Mouse (Mus musculus): ENCODE measurements around the gene C2cd4d. TPM values are rescaled to one million over a fixed set of nuclear protein-coding genes. Genes with fewer than 3 reads are reported as not detected.
A peak's percentile ranks its signal among the peaks of the same experiment; 100 is the strongest.

Gene C2cd4d
- polyA plus RNA-seq, 2 experiments = 1.3 to 5.0 TPM

GRCm38 (mm10) chr3:94379831-94380510, 17.7 kb downstream of the C2cd4d start:
- Histone ChIP-seq H3K9ac (ENCODE audit: low read depth, low read length, severe bottlenecking) (no peak overlapping the region), H3K9me3 (ENCODE audit: control insufficient read depth, low read length) (no peaks in the 10 kb centered on the region), H3K4me3 (replicated peaks; ENCODE audit: low read length) (no peak overlapping the region), H3K27ac (replicated peaks; ENCODE audit: low read depth, low read length) (no peak overlapping the region), H3K4me1 (ENCODE audit: control insufficient read depth, insufficient read depth, low read length) (peaks cover 8% of the 10 kb centered on the region; the same call in 1 of the 2 replicates), H3K27me3 (ENCODE audit: control insufficient read depth, insufficient read depth, low read length) (no peaks in the 10 kb centered on the region), H3K4me2 (replicated peaks; ENCODE audit: low read depth, low read length, severe bottlenecking) (no peak overlapping the region), H3K36me3 (ENCODE audit: control insufficient read depth, insufficient read depth, low read length) (no peaks in the 10 kb centered on the region)
- 30% methylated on average over 9 of the region's 9 CpGs for WGBS
- ATAC-seq (ENCODE audit: low FRiP score, low read depth) (no peak), DNase-seq (ENCODE audit: low spot score) (no peak)
- no peak for TF ChIP-seq POLR2A (IDR thresholded peaks at IDR 0.05; ENCODE audit: borderline replicate concordance, extremely low read depth, insufficient read depth, insufficient read length)

- WGBS = 51% methylated on average over 5 of the region's 5 CpGs
- Histone ChIP-seq H3K27me3 (ENCODE audit: control insufficient read depth, insufficient read depth, low read length) (no peaks in the 10 kb centered on the region), H3K27ac (replicated peaks; ENCODE audit: low read depth, low read length) (no peak overlapping the region), H3K9me3 (ENCODE audit: control insufficient read depth, low read length) (no peaks in the 10 kb centered on the region), H3K36me3 (ENCODE audit: control insufficient read depth, insufficient read depth, low read length) (no peaks in the 10 kb centered on the region), H3K4me1 (ENCODE audit: control insufficient read depth, insufficient read depth, low read length) (peaks cover 2% of the 10 kb centered on the region; the same call in 1 of the 2 replicates), H3K4me3 (replicated peaks; ENCODE audit: low read length) (no peak overlapping the region), H3K4me2 (replicated peaks; ENCODE audit: low read depth, low read length, severe bottlenecking) (no peak overlapping the region), H3K9ac (ENCODE audit: low read depth, low read length, severe bottlenecking) (no peak overlapping the region)
- DNase-seq (ENCODE audit: low spot score) = no peak
- no peak for ATAC-seq (ENCODE audit: low FRiP score, low read depth)
- no peak for TF ChIP-seq POLR2A (IDR thresholded peaks at IDR 0.05; ENCODE audit: borderline replicate concordance, extremely low read depth, insufficient read depth, insufficient read length)
Observed at GRCm38 (mm10) chr3:94382308-94382707, 20.1 kb downstream of the C2cd4d start.

- no peak overlapping the region for H3K27ac ChIP-seq (replicated peaks; ENCODE audit: low read depth, low read length)
- H3K4me1 ChIP-seq (ENCODE audit: control insufficient read depth, insufficient read depth, low read length) = no peaks in the 10 kb centered on the region
- ATAC-seq (ENCODE audit: low FRiP score, low read depth) = no peak
- H3K9me3 ChIP-seq (ENCODE audit: control insufficient read depth, low read length) = no peaks in the 10 kb centered on the region
- H3K4me3 ChIP-seq (replicated peaks; ENCODE audit: low read length) = no peak overlapping the region
- no peak overlapping the region for H3K9ac ChIP-seq (ENCODE audit: low read depth, low read length, severe bottlenecking)
- H3K36me3 ChIP-seq (ENCODE audit: control insufficient read depth, insufficient read depth, low read length) = no peaks in the 10 kb centered on the region
- H3K27me3 ChIP-seq (ENCODE audit: control insufficient read depth, insufficient read depth, low read length) = no peaks in the 10 kb centered on the region
- H3K4me2 ChIP-seq (replicated peaks; ENCODE audit: low read depth, low read length, severe bottlenecking) = no peak overlapping the region
- 62% methylated on average over 3 of the region's 3 CpGs for WGBS
- no peak for TF ChIP-seq POLR2A (IDR thresholded peaks at IDR 0.05; ENCODE audit: borderline replicate concordance, extremely low read depth, insufficient read depth, insufficient read length)
- no peak for DNase-seq (ENCODE audit: low spot score)
Observed at GRCm38 (mm10) chr3:94383476-94383875, 21.2 kb downstream of the C2cd4d start.

GRCm38 (mm10) chr3:94386671-94387070, 24.4 kb downstream of the C2cd4d start:
- Histone ChIP-seq H3K9ac (ENCODE audit: low read depth, low read length, severe bottlenecking) (no peak overlapping the region), H3K36me3 (ENCODE audit: control insufficient read depth, insufficient read depth, low read length) (no peaks in the 10 kb centered on the region), H3K4me1 (ENCODE audit: control insufficient read depth, insufficient read depth, low read length) (no peaks in the 10 kb centered on the region), H3K27ac (replicated peaks; ENCODE audit: low read depth, low read length) (no peak overlapping the region), H3K4me3 (replicated peaks; ENCODE audit: low read length) (no peak overlapping the region), H3K27me3 (ENCODE audit: control insufficient read depth, insufficient read depth, low read length) (no peaks in the 10 kb centered on the region), H3K9me3 (ENCODE audit: control insufficient read depth, low read length) (no peaks in the 10 kb centered on the region), H3K4me2 (replicated peaks; ENCODE audit: low read depth, low read length, severe bottlenecking) (no peak overlapping the region)
- no peak for DNase-seq (ENCODE audit: low spot score)
- 64% methylated on average over 4 of the region's 4 CpGs for WGBS
- TF ChIP-seq POLR2A (IDR thresholded peaks at IDR 0.05; ENCODE audit: borderline replicate concordance, extremely low read depth, insufficient read depth, insufficient read length) = no peak
- peak; percentile 30; the same call in 1 of the 2 replicates for ATAC-seq (ENCODE audit: low FRiP score, low read depth)

- Histone ChIP-seq H3K36me3 (ENCODE audit: control insufficient read depth, insufficient read depth, low read length) (no peaks in the 10 kb centered on the region), H3K4me3 (replicated peaks; ENCODE audit: low read length) (no peak overlapping the region), H3K27ac (replicated peaks; ENCODE audit: low read depth, low read length) (no peak overlapping the region), H3K4me2 (replicated peaks; ENCODE audit: low read depth, low read length, severe bottlenecking) (no peak overlapping the region), H3K9me3 (ENCODE audit: control insufficient read depth, low read length) (no peaks in the 10 kb centered on the region), H3K4me1 (ENCODE audit: control insufficient read depth, insufficient read depth, low read length) (no peaks in the 10 kb centered on the region), H3K27me3 (ENCODE audit: control insufficient read depth, insufficient read depth, low read length) (no peaks in the 10 kb centered on the region), H3K9ac (ENCODE audit: low read depth, low read length, severe bottlenecking) (no peak overlapping the region)
- ATAC-seq (ENCODE audit: low FRiP score, low read depth) (no peak), DNase-seq (ENCODE audit: low spot score) (no peak)
- no peak for TF ChIP-seq POLR2A (IDR thresholded peaks at IDR 0.05; ENCODE audit: borderline replicate concordance, extremely low read depth, insufficient read depth, insufficient read length)
- 83% methylated on average over 10 of the region's 10 CpGs for WGBS
Observed at GRCm38 (mm10) chr3:94387391-94387790, 25.2 kb downstream of the C2cd4d start.
